Mouse (Mus musculus) T-helper 1 cell (primary cell): ENCODE data around the gene Gucy1b1.

Experiments used
- in situ Hi-C: fragments of 300-600 bp; cut with MboI, MseI; formaldehyde crosslinking; loops from one replicate; pipeline ENCODE4 v1.15.1; 2025; ENCODE audit warnings: high pct_unique_total_duplicates

Gucy1b1 gene

DNA sequence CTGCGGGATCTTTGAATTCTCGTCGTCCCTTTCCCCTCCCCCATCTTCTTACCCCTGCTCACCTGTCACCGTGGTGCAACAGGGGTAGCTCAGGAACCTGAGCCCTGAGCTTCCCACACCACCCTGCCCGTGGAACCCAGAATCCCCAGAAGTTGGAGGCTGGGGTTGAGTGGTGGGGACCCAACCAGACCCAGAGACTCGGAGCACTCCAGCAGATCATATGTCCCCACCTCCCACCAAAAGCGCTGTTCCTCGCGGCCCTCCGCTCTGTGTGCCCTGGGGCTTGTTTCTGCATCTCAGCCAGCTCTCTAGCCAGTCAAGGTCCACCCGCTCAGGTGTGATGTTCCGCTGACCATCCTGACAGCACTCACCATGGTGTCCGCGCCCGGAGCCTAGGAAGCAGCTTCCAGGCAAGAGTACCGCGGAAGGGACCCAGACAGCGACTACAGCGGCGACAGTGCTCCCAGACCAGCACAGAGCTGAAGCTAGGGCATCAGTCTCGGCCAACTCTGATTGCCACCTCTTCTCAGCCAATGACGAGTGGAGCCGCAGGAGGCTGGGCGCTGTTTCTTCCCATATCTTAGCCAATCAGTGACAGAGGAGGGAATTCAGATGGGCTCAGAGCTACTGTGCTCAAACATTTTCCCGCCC is at the start of gene Gucy1b1:
TSS of gene Gucy1b1 (minus strand) at position 489 of the 651 bp plus-strand sequence.
- in situ Hi-C loops = loop anchor here (5.0 to 10.0 kb wide), 2 partner anchors 62 to 1470 kb away; no protein-coding TSS in a partner anchor

- in situ Hi-C loops = no loop called here
These were observed 44.4 kb upstream of the Gucy1b1 start for GRCm38 (mm10) chr3:82118916-82119315.

DNA sequence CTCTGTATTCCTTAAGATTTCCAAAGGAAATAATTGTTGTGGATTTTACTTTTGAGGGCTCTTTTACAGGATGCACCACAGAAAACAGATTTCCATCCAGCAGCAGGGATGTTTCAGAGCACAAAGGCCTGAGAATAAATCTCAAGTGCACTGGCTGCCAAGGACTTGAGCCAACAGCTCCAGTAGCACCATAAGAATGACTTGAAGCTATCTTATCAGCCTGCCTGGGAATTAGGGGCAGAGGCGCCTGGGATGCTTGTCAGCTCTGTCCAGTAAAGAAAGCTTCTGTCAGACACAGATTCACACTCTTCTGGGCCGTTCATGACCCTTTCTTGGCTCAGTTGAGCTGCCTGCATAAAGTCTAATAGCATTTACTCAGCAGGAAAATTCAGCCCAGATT is 38.0 kb upstream of the Gucy1b1 start:
- in situ Hi-C loops = no loop called here

DNA sequence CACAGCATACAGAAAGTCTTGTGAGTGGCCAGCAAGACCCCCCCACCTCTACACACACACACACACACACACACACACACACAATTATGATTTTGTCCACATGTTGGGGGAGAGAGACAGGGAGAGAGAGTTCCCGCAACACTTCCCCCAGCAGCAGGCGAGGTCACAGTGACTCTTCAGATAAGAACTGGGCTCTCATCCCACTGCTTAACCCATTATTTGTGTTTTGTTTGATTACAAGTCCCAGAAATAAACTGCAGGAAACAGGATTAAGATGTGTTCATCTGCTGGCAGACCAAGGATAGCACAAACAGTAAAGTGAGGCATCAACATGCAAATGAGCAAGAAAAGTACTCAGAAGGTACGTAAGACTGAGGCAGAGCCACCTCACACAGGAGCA is 37.5 kb upstream of the Gucy1b1 start:
- in situ Hi-C loops = no loop called here

GRCm38 (mm10) chr3:82108951-82109350 is 34.5 kb upstream of the Gucy1b1 start:
- in situ Hi-C loops = no loop called here

DNA sequence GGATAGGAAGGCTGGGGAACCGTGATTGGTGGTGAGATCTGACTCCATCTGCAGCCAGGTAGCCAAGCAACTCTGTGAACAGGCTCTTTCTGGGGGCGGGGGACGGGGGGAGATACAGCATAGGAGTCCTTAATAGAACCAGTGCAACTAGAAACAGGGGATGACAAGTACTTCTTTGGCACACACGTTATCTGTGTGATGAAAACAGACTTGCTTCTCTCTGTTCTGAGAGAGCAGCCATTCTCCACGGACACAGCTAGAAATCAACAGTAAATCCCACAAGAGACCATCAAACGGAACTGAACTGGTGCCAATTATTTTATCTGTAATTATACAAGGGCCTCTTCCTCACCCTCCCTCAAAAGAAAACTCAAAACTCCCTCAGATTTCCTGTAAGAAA is 29.7 kb upstream of the Gucy1b1 start:
- in situ Hi-C loops = no loop called here

GRCm38 (mm10) chr3:82099127-82099526 is 24.6 kb upstream of the Gucy1b1 start:
- in situ Hi-C loops = no loop called here

GRCm38 (mm10) chr3:82096801-82097200 is 22.3 kb upstream of the Gucy1b1 start:
- in situ Hi-C loops = no loop called here

DNA sequence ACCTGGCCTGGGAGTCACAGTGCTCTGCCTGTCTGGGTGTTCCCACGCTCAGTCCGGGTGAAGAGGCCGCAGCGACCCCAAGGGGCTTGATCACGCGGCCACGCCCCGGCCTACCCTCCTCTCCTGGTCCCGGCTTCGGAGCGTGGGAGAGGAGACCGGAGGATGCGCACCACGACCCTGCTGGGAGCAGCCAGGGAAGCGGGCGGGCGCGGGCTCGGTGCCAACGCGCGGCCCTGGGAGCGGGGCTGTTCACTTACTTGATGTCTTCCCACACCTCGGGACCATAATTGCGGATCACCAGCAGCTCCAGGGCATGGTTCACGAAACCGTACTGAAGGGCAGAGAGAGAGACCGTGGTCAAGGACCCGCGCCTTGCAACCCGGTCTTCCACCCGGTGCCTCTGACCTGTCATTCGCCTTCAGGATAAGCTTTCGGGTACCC is 728 bp downstream of the Gucy1b1 start:
- in situ Hi-C loops = loop anchor here (5.0 to 10.0 kb wide), 2 partner anchors 61 to 1469 kb away; no protein-coding TSS in a partner anchor

- in situ Hi-C loops = no loop called here
These were observed 6.7 kb downstream of the Gucy1b1 start for GRCm38 (mm10) chr3:82067830-82068229.

GRCm38 (mm10) chr3:82061402-82062180 is 12.9 kb downstream of the Gucy1b1 start:
- in situ Hi-C loops = no loop called here

DNA sequence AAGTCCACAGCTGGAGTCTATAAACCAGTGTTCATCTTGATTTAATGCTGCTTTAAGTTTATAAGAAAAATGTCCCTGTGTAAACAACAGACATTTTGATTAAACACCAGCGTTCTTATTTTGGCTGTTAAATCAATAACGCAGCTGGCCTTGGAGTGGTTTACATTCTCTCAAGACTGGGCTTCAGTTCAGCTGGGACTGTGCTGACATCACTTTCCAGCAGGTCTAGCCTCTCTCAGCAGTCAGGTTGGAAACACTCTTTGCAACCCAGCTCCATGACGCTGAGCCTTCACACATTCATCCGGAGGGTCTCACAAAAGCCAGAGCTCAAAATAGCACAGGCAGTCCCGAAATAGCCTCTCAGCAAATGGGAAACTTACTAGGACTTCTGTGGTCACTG is 17.3 kb downstream of the Gucy1b1 start:
- in situ Hi-C loops = no loop called here

- in situ Hi-C loops = no loop called here
These were observed 20.1 kb downstream of the Gucy1b1 start for GRCm38 (mm10) chr3:82054283-82054974.

- in situ Hi-C loops = no loop called here
These were observed 22.5 kb downstream of the Gucy1b1 start for GRCm38 (mm10) chr3:82052029-82052428.

GRCm38 (mm10) chr3:82051468-82051867 is 23.0 kb downstream of the Gucy1b1 start:
- in situ Hi-C loops = no loop called here

DNA sequence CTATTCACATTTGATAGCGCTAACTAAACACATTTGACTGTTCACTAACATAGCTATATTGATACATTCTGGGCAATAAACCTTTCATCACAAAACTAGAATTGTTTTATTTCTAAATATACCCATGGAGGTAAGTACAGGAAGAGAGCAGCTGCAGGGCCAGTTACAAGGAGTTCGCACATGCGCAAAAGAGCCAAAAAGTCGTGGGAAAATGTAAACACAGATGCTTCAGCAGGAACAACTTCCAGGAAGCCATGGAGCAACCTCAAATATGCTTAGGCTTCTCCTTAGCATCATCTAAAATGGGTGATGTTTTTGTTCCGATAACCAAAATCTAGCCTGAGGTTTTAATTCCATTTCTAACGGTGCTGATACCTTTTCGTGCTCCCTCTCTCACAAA is 25.8 kb downstream of the Gucy1b1 start:
- in situ Hi-C loops = loop anchor here (5.0 kb wide), 1 partner anchor 289 kb away; no protein-coding TSS in a partner anchor

DNA sequence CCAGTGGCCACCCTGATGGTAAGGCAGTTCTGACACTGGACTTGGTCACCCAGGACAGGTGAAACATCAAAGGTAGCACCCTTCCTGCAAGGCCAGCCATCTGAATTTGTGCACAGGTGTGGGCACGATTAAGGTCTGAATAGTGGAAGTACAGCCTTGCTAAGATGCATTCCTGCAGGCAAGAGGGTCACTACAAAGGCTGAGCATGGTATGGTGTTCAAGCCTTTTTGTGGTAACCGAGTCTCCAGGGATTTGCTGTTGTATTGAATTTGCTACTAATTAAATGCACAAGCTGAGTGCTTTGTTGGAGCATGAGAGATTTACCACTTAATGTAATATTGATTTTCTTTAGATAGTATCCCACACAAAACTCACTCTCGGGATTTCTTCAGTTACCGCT is 26.4 kb downstream of the Gucy1b1 start:
- in situ Hi-C loops = loop anchor here (5.0 kb wide), 1 partner anchor 289 kb away; no protein-coding TSS in a partner anchor

GRCm38 (mm10) chr3:82047100-82047753 is 27.3 kb downstream of the Gucy1b1 start:
- in situ Hi-C loops = loop anchor here (5.0 kb wide), 1 partner anchor 290 kb away; no protein-coding TSS in a partner anchor

GRCm38 (mm10) chr3:82046087-82046486 is 28.4 kb downstream of the Gucy1b1 start:
- in situ Hi-C loops = loop anchor here (5.0 kb wide), 1 partner anchor 291 kb away; no protein-coding TSS in a partner anchor

- in situ Hi-C loops = loop anchor here (5.0 kb wide), 1 partner anchor 292 kb away; no protein-coding TSS in a partner anchor
These were observed 29.6 kb downstream of the Gucy1b1 start for GRCm38 (mm10) chr3:82044902-82045301.

- in situ Hi-C loops = no loop called here
These were observed 30.8 kb downstream of the Gucy1b1 start for GRCm38 (mm10) chr3:82043676-82044075.
